Mouse (Mus musculus) left cerebral cortex, postnatal 25 days (tissue): Measurements from ENCODE around the gene Supv3l1. TPM values are rescaled to one million over a fixed set of nuclear protein-coding genes. Genes with fewer than 3 reads are reported as not detected.

Experiments used
- DNase-seq, 2 experiments: peaks; one replicate each; pipeline ENCODE4 v3.0.0; 2022; ENCODE audit warnings: low spot score in 2 of 2, mixed read lengths in 1 of 2
- intact Hi-C: fragments of 180-260 bp; cut with DNase I; formaldehyde crosslinking; loops from one replicate; pipeline ENCODE4 v1.15.1; 2025
- total RNA-seq, 2 experiments: library from RNA; stranded (reverse); gene quantifications; 2 replicates each; pipeline ENCODE4 v1.2.3; 2021

The Supv3l1 gene
- total RNA-seq, 2 experiments from 2014 or later, result 22.0 to 22.6 TPM

GRCm38 (mm10) chr10:62419422-62419821 lies 30.1 kb downstream of the Supv3l1 start:
- intact Hi-C loops, result no loop called here

GRCm38 (mm10) chr10:62418831-62419356 lies 30.6 kb downstream of the Supv3l1 start:
- intact Hi-C loops, result no loop called here
- DNase-seq, result no peak

More at GRCm38 (mm10) chr10:62419422-62419821, 30.1 kb downstream of the Supv3l1 start:
- DNase-seq, result no peak

- no peak for DNase-seq
- intact Hi-C loops, result no loop called here
Observed at GRCm38 (mm10) chr10:62413606-62413982, 35.9 kb downstream of the Supv3l1 start.

GRCm38 (mm10) chr10:62412906-62413605 lies 36.5 kb downstream of the Supv3l1 start:
- DNase-seq, result no peak
- intact Hi-C loops, result no loop called here

GRCm38 (mm10) chr10:62411431-62412410 lies 37.8 kb downstream of the Supv3l1 start:
- DNase-seq, result peak; percentile 23 to 76
- intact Hi-C loops, result loop anchor here (2.0 kb wide), 2 partner anchors 71 to 137 kb away; no protein-coding TSS in a partner anchor

- intact Hi-C loops, result loop anchor here (2.0 kb wide), 2 partner anchors 70 to 136 kb away; no protein-coding TSS in a partner anchor
- peak; percentile 42 to 86 for DNase-seq
Observed at GRCm38 (mm10) chr10:62410943-62411342, 38.6 kb downstream of the Supv3l1 start.

GRCm38 (mm10) chr10:62404901-62405300 lies 44.6 kb downstream of the Supv3l1 start:
- intact Hi-C loops, result no loop called here

GRCm38 (mm10) chr10:62401641-62402111 lies 47.9 kb downstream of the Supv3l1 start:
- intact Hi-C loops, result no loop called here
- peak in 1 of 2 experiments; percentile 42 for DNase-seq

More at GRCm38 (mm10) chr10:62404901-62405300, 44.6 kb downstream of the Supv3l1 start:
- peak in 1 of 2 experiments; percentile 11 for DNase-seq

GRCm38 (mm10) chr10:62383011-62383410 lies 66.5 kb downstream of the Supv3l1 start:
- intact Hi-C loops, result no loop called here
- DNase-seq, result no peak

- no peak for DNase-seq
- intact Hi-C loops, result no loop called here
Observed at GRCm38 (mm10) chr10:62380936-62381335, 68.6 kb downstream of the Supv3l1 start.

- intact Hi-C loops, result no loop called here
- no peak for DNase-seq
Observed at GRCm38 (mm10) chr10:62379808-62380207, 69.7 kb downstream of the Supv3l1 start, which contains the start of gene Hk1. Gene Hk1 (minus strand): TSS chr10:62379908.

Other genes with a start within 250 kb of the Supv3l1 start
- 10 to 100 TPM; 11.1 to 13.7 TPM for gene Tspan15, start 218.5 kb downstream of the Supv3l1 start, total RNA-seq
- under 1 TPM; 0.16 to 0.18 TPM for gene Tacr2, start 197.3 kb downstream of the Supv3l1 start, total RNA-seq
- 100 to 1,000 TPM; 305 to 321 TPM for gene Hk1, start 69.8 kb downstream of the Supv3l1 start, total RNA-seq
- gene Hkdc1, start 27.2 kb downstream of the Supv3l1 start, total RNA-seq, result 10 to 100 TPM; 12.9 to 13.3 TPM
- gene 4930507D05Rik, start 249 bp downstream of the Supv3l1 start, total RNA-seq, result 1 to 10 TPM; 1.3 to 1.8 TPM
- gene Vps26a, start 37.1 kb upstream of the Supv3l1 start, total RNA-seq, result 10 to 100 TPM; 48.9 to 52.9 TPM
- 1 to 10 TPM; 8.2 to 9.1 TPM for gene Srgn, start 77.7 kb upstream of the Supv3l1 start, total RNA-seq
- gene Kif1bp, start 128.7 kb upstream of the Supv3l1 start, total RNA-seq, result 100 to 1,000 TPM; 169 to 181 TPM
- 10 to 100 TPM; 21.7 to 22.2 TPM for gene Ddx21, start 152.5 kb upstream of the Supv3l1 start, total RNA-seq
- gene Ddx50, start 201.5 kb upstream of the Supv3l1 start, total RNA-seq, result 10 to 100 TPM; 85.1 to 95.6 TPM